Mouse (Mus musculus) WW6 (cell line): ENCODE measurements around the gene Nepro.
A peak's percentile ranks its signal among the peaks of the same experiment; 100 is the strongest.

Experiments used
- DNase-seq: peaks from one replicate; pipeline ENCODE4 v3.0.0-alpha.2; 2013; ENCODE audit warnings: low read depth, low spot score

The Nepro gene

GRCm38 (mm10) chr16:44702272-44702671 is 21.8 kb upstream of the Nepro start:
- DNase-seq, result no peak

- DNase-seq, result no peak
Measured at GRCm38 (mm10) chr16:44703458-44703857, 20.6 kb upstream of the Nepro start.

- no peak for DNase-seq
Measured at GRCm38 (mm10) chr16:44716305-44717140, 7.6 kb upstream of the Nepro start.

GRCm38 (mm10) chr16:44717141-44717634 is 6.9 kb upstream of the Nepro start:
- no peak for DNase-seq

- no peak for DNase-seq
Measured at GRCm38 (mm10) chr16:44717838-44718237, 6.3 kb upstream of the Nepro start.

- no peak for DNase-seq
Measured at GRCm38 (mm10) chr16:44719349-44719748, 4.8 kb upstream of the Nepro start.

GRCm38 (mm10) chr16:44720518-44720917 is 3.6 kb upstream of the Nepro start:
- no peak for DNase-seq

GRCm38 (mm10) chr16:44722666-44723065 is 1.4 kb upstream of the Nepro start:
- DNase-seq, result no peak

GRCm38 (mm10) chr16:44724847-44725246 is 746 bp downstream of the Nepro start:
- DNase-seq, result peak; percentile 61

- peak; percentile 33 for DNase-seq
Measured at GRCm38 (mm10) chr16:44725286-44726223, 1.5 kb downstream of the Nepro start.

- DNase-seq, result no peak
Measured at GRCm38 (mm10) chr16:44727525-44727924, 3.4 kb downstream of the Nepro start.

GRCm38 (mm10) chr16:44734059-44734458 is 10.0 kb downstream of the Nepro start:
- DNase-seq, result no peak

- DNase-seq, result no peak
Measured at GRCm38 (mm10) chr16:44735676-44736075, 11.6 kb downstream of the Nepro start.

GRCm38 (mm10) chr16:44736118-44736517 is 12.0 kb downstream of the Nepro start:
- DNase-seq, result no peak

GRCm38 (mm10) chr16:44742753-44743152 is 18.7 kb downstream of the Nepro start:
- DNase-seq, result no peak

GRCm38 (mm10) chr16:44745471-44745865 is 21.4 kb downstream of the Nepro start:
- no peak for DNase-seq

GRCm38 (mm10) chr16:44745866-44746562 is 21.9 kb downstream of the Nepro start, which contains the start of gene Gtpbp8:
Gene Gtpbp8 (minus strand): TSS chr16:44746363.
- DNase-seq, result peak; percentile 50

- no peak for DNase-seq
Measured at GRCm38 (mm10) chr16:44748007-44748406, 23.9 kb downstream of the Nepro start.

GRCm38 (mm10) chr16:44757700-44758099 is 33.6 kb downstream of the Nepro start:
- DNase-seq, result no peak

GRCm38 (mm10) chr16:44761811-44762210 is 37.7 kb downstream of the Nepro start:
- no peak for DNase-seq

GRCm38 (mm10) chr16:44765555-44766319 is 41.6 kb downstream of the Nepro start, which contains the start of gene Cd200r1:
Gene Cd200r1 (plus strand): TSS chr16:44765736.
- no peak for DNase-seq
